Mouse (Mus musculus): ENCODE measurements at regions not wholly inside any gene's neighbourhood (a gene's known extent, or its start where the extent isn't known, plus 50 kb on each side); places are given as distances from the start of the nearest gene placed in this dataset.

GRCm38 (mm10) chr9:85382413-85382812 lies 55.3 kb upstream of the Tent5a start:
- no peak for TF ChIP-seq GATA1 (IDR thresholded peaks at IDR 0.05; ENCODE audit: borderline replicate concordance, low read length)
- no peak for TF ChIP-seq FLI1 (IDR thresholded peaks at IDR 0.05; ENCODE audit: low read length)

Data from megakaryocyte, embryonic 14.5 days (primary cell).